Mouse (Mus musculus) mesoderm, embryonic 11.5 days (tissue): ENCODE measurements around the gene Mrpl53.

Experiments
- DNase-seq: peaks from one replicate; pipeline ENCODE4 v3.0.0-alpha.2; 2012; ENCODE audit warnings: low read depth, low spot score

The Mrpl53 gene

GRCm38 (mm10) chr6:83108762-83109668, at the start of gene Mrpl53:
TSS of gene Mrpl53 (plus strand) at chr6:83109040.
- peak; percentile 72 for DNase-seq

GRCm38 (mm10) chr6:83065995-83066394, 42.8 kb upstream of the Mrpl53 start:
- no peak for DNase-seq

GRCm38 (mm10) chr6:83066441-83066840, 42.4 kb upstream of the Mrpl53 start:
- DNase-seq = no peak

- DNase-seq = no peak
Observed at GRCm38 (mm10) chr6:83068221-83068620, 40.6 kb upstream of the Mrpl53 start.

- DNase-seq = no peak
Observed at GRCm38 (mm10) chr6:83068706-83069487, 39.9 kb upstream of the Mrpl53 start.

- no peak for DNase-seq
Observed at GRCm38 (mm10) chr6:83069488-83070246, 39.2 kb upstream of the Mrpl53 start.

- DNase-seq = no peak
Observed at GRCm38 (mm10) chr6:83070247-83070310, 38.8 kb upstream of the Mrpl53 start, which contains the start of gene Tlx2. TSS of gene Tlx2 (minus strand) at chr6:83070293.

GRCm38 (mm10) chr6:83070311-83071219, 38.3 kb upstream of the Mrpl53 start:
- DNase-seq = no peak

GRCm38 (mm10) chr6:83071220-83071619, 37.6 kb upstream of the Mrpl53 start:
- no peak for DNase-seq

GRCm38 (mm10) chr6:83074979-83075378, 33.9 kb upstream of the Mrpl53 start:
- DNase-seq = no peak

- DNase-seq = no peak
Observed at GRCm38 (mm10) chr6:83077630-83078323, 31.1 kb upstream of the Mrpl53 start, which contains the start of gene Pcgf1. TSS of gene Pcgf1 (plus strand) at chr6:83077869.

GRCm38 (mm10) chr6:83078324-83078858, 30.4 kb upstream of the Mrpl53 start:
- peak; percentile 98 for DNase-seq

GRCm38 (mm10) chr6:83080210-83080609, 28.6 kb upstream of the Mrpl53 start:
- DNase-seq = no peak

GRCm38 (mm10) chr6:83083497-83083896, 25.3 kb upstream of the Mrpl53 start:
- no peak for DNase-seq

GRCm38 (mm10) chr6:83084477-83084876, 24.4 kb upstream of the Mrpl53 start:
- no peak for DNase-seq

- no peak for DNase-seq
Observed at GRCm38 (mm10) chr6:83086121-83087035, 22.5 kb upstream of the Mrpl53 start, which contains the start of gene Lbx2. TSS of gene Lbx2 (plus strand) at chr6:83086367.

- no peak for DNase-seq
Observed at GRCm38 (mm10) chr6:83087205-83087925, 21.5 kb upstream of the Mrpl53 start.

GRCm38 (mm10) chr6:83087926-83088260, 20.9 kb upstream of the Mrpl53 start:
- no peak for DNase-seq
